Mouse (Mus musculus): ENCODE results near the gene Fam90a1a. TPM values are rescaled to one million over a fixed set of nuclear protein-coding genes. Genes with fewer than 3 reads are reported as not detected.

The Fam90a1a gene
- polyA plus RNA-seq, 1 experiment from 2014 or later: not detected

- ATAC-seq: no peak
- H3K9me3 ChIP-seq (ENCODE audit: control insufficient read depth, low read length): no peaks in the 10 kb centered on the region
- 76% methylated on average over 3 of the region's 3 CpGs for WGBS
- no peaks in the 10 kb centered on the region for H3K36me3 ChIP-seq (ENCODE audit: control insufficient read depth, insufficient read depth, low read length)
- no peaks in the 10 kb centered on the region for H3K27me3 ChIP-seq (replicated peaks; ENCODE audit: control insufficient read depth, insufficient read depth, low read length)
- no peak overlapping the region for H3K9ac ChIP-seq (ENCODE audit: low read depth, low read length)
- H3K4me3 ChIP-seq (ENCODE audit: low read length): no peak overlapping the region
- no peaks in the 10 kb centered on the region for H3K4me1 ChIP-seq (ENCODE audit: control insufficient read depth, insufficient read depth, low read length)
- no peak overlapping the region for H3K27ac ChIP-seq (ENCODE audit: low read length)
- H3K4me2 ChIP-seq (ENCODE audit: low read depth, low read length): no peak overlapping the region
These were observed 2.2 kb upstream of the Fam90a1a start for GRCm38 (mm10) chr8:21956336-21956735.

GRCm38 (mm10) chr8:21966646-21967045 is 8.1 kb downstream of the Fam90a1a start:
- H3K9ac ChIP-seq (ENCODE audit: low read depth, low read length): no peak overlapping the region
- 71% methylated on average over 1 of the region's 1 CpGs for WGBS
- ATAC-seq: no peak

GRCm38 (mm10) chr8:21969475-21969874 is 11.0 kb downstream of the Fam90a1a start, which contains the start of gene Ccdc70:
Ccdc70 (plus strand) TSS chr8:21969775.
- WGBS: 79% methylated on average over 3 of the region's 3 CpGs
- no peak for ATAC-seq
- Histone ChIP-seq H3K4me1 (ENCODE audit: control insufficient read depth, insufficient read depth, low read length) (no peaks in the 10 kb centered on the region), H3K9ac (ENCODE audit: low read depth, low read length) (no peak within 1 kb of the TSS), H3K4me3 (ENCODE audit: low read length) (no peak within 1 kb of the TSS), H3K4me2 (ENCODE audit: low read depth, low read length) (no peak within 1 kb of the TSS), H3K27ac (ENCODE audit: low read length) (no peak within 1 kb of the TSS), H3K9me3 (ENCODE audit: control insufficient read depth, low read length) (no peaks in the 10 kb centered on the region), H3K27me3 (replicated peaks; ENCODE audit: control insufficient read depth, insufficient read depth, low read length) (no peaks in the 10 kb centered on the region), H3K36me3 (ENCODE audit: control insufficient read depth, insufficient read depth, low read length) (no peaks in the 10 kb centered on the region)

More at GRCm38 (mm10) chr8:21966646-21967045, 8.1 kb downstream of the Fam90a1a start:
- Histone ChIP-seq H3K27me3 (replicated peaks; ENCODE audit: control insufficient read depth, insufficient read depth, low read length) (no peaks in the 10 kb centered on the region), H3K4me2 (ENCODE audit: low read depth, low read length) (no peak overlapping the region), H3K27ac (ENCODE audit: low read length) (no peak overlapping the region), H3K4me1 (ENCODE audit: control insufficient read depth, insufficient read depth, low read length) (no peaks in the 10 kb centered on the region), H3K4me3 (ENCODE audit: low read length) (no peak overlapping the region), H3K36me3 (ENCODE audit: control insufficient read depth, insufficient read depth, low read length) (no peaks in the 10 kb centered on the region), H3K9me3 (ENCODE audit: control insufficient read depth, low read length) (no peaks in the 10 kb centered on the region)

GRCm38 (mm10) chr8:21978193-21978592 is 19.7 kb downstream of the Fam90a1a start:
- ATAC-seq: no peak
- Histone ChIP-seq H3K36me3 (ENCODE audit: control insufficient read depth, insufficient read depth, low read length) (no peaks in the 10 kb centered on the region), H3K9ac (ENCODE audit: low read depth, low read length) (no peak overlapping the region), H3K4me1 (ENCODE audit: control insufficient read depth, insufficient read depth, low read length) (no peaks in the 10 kb centered on the region), H3K27me3 (replicated peaks; ENCODE audit: control insufficient read depth, insufficient read depth, low read length) (no peaks in the 10 kb centered on the region), H3K27ac (ENCODE audit: low read length) (no peak overlapping the region), H3K4me3 (ENCODE audit: low read length) (no peak overlapping the region), H3K9me3 (ENCODE audit: control insufficient read depth, low read length) (no peaks in the 10 kb centered on the region), H3K4me2 (ENCODE audit: low read depth, low read length) (no peak overlapping the region)
- WGBS: 68% methylated on average over 4 of the region's 4 CpGs

GRCm38 (mm10) chr8:21981664-21982337 is 23.3 kb downstream of the Fam90a1a start:
- Histone ChIP-seq H3K9ac (ENCODE audit: low read depth, low read length) (no peak overlapping the region), H3K36me3 (ENCODE audit: control insufficient read depth, insufficient read depth, low read length) (no peaks in the 10 kb centered on the region), H3K27me3 (replicated peaks; ENCODE audit: control insufficient read depth, insufficient read depth, low read length) (no peaks in the 10 kb centered on the region), H3K4me2 (ENCODE audit: low read depth, low read length) (no peak overlapping the region), H3K9me3 (ENCODE audit: control insufficient read depth, low read length) (no peaks in the 10 kb centered on the region), H3K4me3 (ENCODE audit: low read length) (no peak overlapping the region), H3K27ac (ENCODE audit: low read length) (no peak overlapping the region), H3K4me1 (ENCODE audit: control insufficient read depth, insufficient read depth, low read length) (no peaks in the 10 kb centered on the region)
- no peak for ATAC-seq
- WGBS: 64% methylated on average over 8 of the region's 8 CpGs

- H3K9me3 ChIP-seq (ENCODE audit: control insufficient read depth, low read length): no peaks in the 10 kb centered on the region
- no peak overlapping the region for H3K27ac ChIP-seq (ENCODE audit: low read length)
- no peaks in the 10 kb centered on the region for H3K36me3 ChIP-seq (ENCODE audit: control insufficient read depth, insufficient read depth, low read length)
- 24% methylated on average over 6 of the region's 6 CpGs for WGBS
- ATAC-seq: peak; percentile 67
- H3K9ac ChIP-seq (ENCODE audit: low read depth, low read length): no peak overlapping the region
- H3K27me3 ChIP-seq (replicated peaks; ENCODE audit: control insufficient read depth, insufficient read depth, low read length): no peaks in the 10 kb centered on the region
- H3K4me1 ChIP-seq (ENCODE audit: control insufficient read depth, insufficient read depth, low read length): no peaks in the 10 kb centered on the region
- H3K4me3 ChIP-seq (ENCODE audit: low read length): no peak overlapping the region
- no peak overlapping the region for H3K4me2 ChIP-seq (ENCODE audit: low read depth, low read length)
These were observed 33.7 kb downstream of the Fam90a1a start for GRCm38 (mm10) chr8:21992184-21992583.

GRCm38 (mm10) chr8:21995181-21995580 is 36.7 kb downstream of the Fam90a1a start:
- H3K4me2 ChIP-seq (ENCODE audit: low read depth, low read length): no peak overlapping the region

GRCm38 (mm10) chr8:22004750-22005522 is 46.4 kb downstream of the Fam90a1a start:
- no peak overlapping the region for H3K4me3 ChIP-seq (ENCODE audit: low read length)
- H3K27me3 ChIP-seq (replicated peaks; ENCODE audit: control insufficient read depth, insufficient read depth, low read length): no peaks in the 10 kb centered on the region
- ATAC-seq: no peak
- H3K4me1 ChIP-seq (ENCODE audit: control insufficient read depth, insufficient read depth, low read length): no peaks in the 10 kb centered on the region
- 84% methylated on average over 14 of the region's 14 CpGs for WGBS
- H3K9ac ChIP-seq (ENCODE audit: low read depth, low read length): no peak overlapping the region
- no peaks in the 10 kb centered on the region for H3K9me3 ChIP-seq (ENCODE audit: control insufficient read depth, low read length)
- H3K36me3 ChIP-seq (ENCODE audit: control insufficient read depth, insufficient read depth, low read length): no peaks in the 10 kb centered on the region
- H3K27ac ChIP-seq (ENCODE audit: low read length): no peak overlapping the region
- H3K4me2 ChIP-seq (ENCODE audit: low read depth, low read length): no peak overlapping the region

More at GRCm38 (mm10) chr8:21995181-21995580, 36.7 kb downstream of the Fam90a1a start:
- ATAC-seq: no peak
- Histone ChIP-seq H3K9me3 (ENCODE audit: control insufficient read depth, low read length) (no peaks in the 10 kb centered on the region), H3K36me3 (ENCODE audit: control insufficient read depth, insufficient read depth, low read length) (no peaks in the 10 kb centered on the region), H3K27ac (ENCODE audit: low read length) (no peak overlapping the region), H3K4me3 (ENCODE audit: low read length) (no peak overlapping the region), H3K9ac (ENCODE audit: low read depth, low read length) (no peak overlapping the region), H3K4me1 (ENCODE audit: control insufficient read depth, insufficient read depth, low read length) (no peaks in the 10 kb centered on the region), H3K27me3 (replicated peaks; ENCODE audit: control insufficient read depth, insufficient read depth, low read length) (no peaks in the 10 kb centered on the region)
- 48% methylated on average over 3 of the region's 3 CpGs for WGBS

GRCm38 (mm10) chr8:22006423-22006822 is 47.9 kb downstream of the Fam90a1a start:
- Histone ChIP-seq H3K9me3 (ENCODE audit: control insufficient read depth, low read length) (no peaks in the 10 kb centered on the region), H3K4me3 (ENCODE audit: low read length) (no peak overlapping the region), H3K27ac (ENCODE audit: low read length) (no peak overlapping the region), H3K27me3 (replicated peaks; ENCODE audit: control insufficient read depth, insufficient read depth, low read length) (no peaks in the 10 kb centered on the region), H3K36me3 (ENCODE audit: control insufficient read depth, insufficient read depth, low read length) (no peaks in the 10 kb centered on the region), H3K4me2 (ENCODE audit: low read depth, low read length) (no peak overlapping the region), H3K4me1 (ENCODE audit: control insufficient read depth, insufficient read depth, low read length) (no peaks in the 10 kb centered on the region), H3K9ac (ENCODE audit: low read depth, low read length) (no peak overlapping the region)
- no peak for ATAC-seq
- WGBS: 81% methylated on average over 6 of the region's 6 CpGs

Data from intestine, embryonic 16.5 days (tissue).